Mouse (Mus musculus): ENCODE results near the gene Rarb. TPM values are rescaled to one million over a fixed set of nuclear protein-coding genes. Genes with fewer than 3 reads are reported as not detected.

The Rarb gene
- total RNA-seq, 2 experiments from 2014 or later, result 6.0 to 6.9 TPM

DNA sequence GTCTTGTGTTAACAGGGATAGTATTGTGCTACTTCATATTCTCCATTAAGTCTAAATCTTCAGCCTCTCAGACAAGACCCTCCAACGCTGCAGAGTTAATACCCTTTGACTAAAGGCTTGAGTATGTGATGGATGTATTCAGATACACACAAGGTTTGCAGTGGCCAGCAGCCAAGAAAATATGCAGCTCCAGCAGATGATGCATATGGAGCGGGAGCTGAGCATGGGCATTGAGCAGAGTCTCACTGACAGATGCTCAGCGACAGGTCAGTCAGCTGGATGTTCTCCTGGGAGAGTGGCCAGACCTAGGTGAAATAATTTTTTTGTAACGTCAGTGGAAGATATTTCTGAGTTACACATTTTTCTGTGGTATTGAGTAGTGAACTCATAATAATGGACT lies 229.8 kb downstream of the Rarb start:
- no peak for DNase-seq (ENCODE audit: low spot score in 2 of 2)

DNA sequence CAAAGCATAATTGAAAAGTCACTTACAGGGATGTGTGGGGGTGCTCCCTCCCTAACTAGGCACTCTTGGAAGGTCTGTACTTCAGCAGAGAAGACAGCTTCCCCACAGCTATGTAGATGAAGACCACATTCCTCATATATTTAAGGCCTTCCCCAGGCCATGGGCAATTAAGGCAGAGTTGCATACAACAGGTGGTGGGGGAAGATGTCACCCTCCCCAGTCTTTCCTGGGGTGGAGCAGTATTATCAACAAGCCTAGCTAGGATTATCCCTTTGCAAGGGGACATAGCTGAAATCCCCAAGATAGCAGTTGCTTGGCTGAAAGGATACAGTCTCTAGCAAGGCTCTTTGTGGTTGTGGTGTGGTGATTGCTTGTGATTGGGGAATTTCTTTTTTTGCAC lies 240.9 kb downstream of the Rarb start:
- no peak for DNase-seq (ENCODE audit: low spot score in 2 of 2)

DNA sequence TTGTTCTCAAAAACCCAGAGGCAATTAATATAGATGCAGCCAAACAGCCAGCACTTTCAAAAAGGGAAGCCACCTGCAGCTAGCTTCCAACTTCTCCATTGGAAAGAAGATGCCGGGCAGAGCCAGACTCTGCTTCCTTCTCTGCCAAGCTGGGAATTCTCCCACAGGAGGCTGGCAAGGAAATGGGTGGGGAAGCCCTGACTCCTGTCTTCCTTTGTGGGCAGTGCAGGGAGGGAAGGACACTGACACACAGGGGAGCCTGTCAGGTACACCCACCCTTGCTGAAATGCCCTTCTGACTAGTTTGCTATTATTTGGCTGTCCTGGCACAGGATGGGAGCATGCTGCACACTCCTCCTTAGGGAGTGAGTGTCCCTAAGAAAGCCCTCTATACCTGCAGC lies 241.9 kb downstream of the Rarb start:
- DNase-seq (ENCODE audit: low spot score in 2 of 2), result no peak

DNA sequence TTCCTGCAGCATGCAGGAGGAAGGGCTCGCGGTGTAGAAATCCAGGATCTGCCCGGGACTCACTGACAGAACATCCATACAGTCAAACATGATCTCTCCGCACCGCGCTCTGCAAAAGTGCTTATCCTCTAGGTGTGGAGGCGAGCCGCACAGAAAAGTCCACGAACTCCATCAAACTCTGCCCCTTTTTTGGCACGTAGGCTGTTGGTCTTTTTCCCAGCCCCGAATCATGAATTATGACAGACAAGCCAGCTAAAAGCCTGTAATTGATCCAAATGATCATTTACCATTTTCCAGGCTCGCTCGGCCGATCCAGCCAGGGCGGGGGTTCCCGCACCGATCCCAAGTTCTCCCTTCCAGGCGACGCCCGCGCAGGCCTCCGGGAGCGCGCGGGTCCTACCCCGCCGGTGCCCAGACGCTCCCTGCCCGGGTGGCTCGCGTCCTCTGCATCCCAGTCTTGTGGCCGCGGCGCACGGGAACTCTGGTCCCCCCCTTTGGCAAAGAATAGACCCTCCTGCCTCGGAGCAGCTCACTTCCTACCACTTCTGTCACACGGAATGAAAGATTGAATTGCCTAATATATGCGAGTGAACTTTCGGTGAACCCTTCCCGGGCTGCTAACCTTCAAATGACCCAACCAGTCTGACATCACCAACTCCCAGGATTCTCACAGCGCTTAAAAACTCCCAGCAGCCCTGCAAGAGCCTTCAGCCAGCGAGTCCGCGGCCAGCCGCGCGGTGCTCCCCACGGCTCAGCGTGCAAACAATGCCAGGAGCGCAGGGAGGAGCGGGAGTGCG lies 243.8 kb downstream of the Rarb start:
- peak; percentile 62 to 70 for DNase-seq (ENCODE audit: low spot score in 2 of 2)

DNA sequence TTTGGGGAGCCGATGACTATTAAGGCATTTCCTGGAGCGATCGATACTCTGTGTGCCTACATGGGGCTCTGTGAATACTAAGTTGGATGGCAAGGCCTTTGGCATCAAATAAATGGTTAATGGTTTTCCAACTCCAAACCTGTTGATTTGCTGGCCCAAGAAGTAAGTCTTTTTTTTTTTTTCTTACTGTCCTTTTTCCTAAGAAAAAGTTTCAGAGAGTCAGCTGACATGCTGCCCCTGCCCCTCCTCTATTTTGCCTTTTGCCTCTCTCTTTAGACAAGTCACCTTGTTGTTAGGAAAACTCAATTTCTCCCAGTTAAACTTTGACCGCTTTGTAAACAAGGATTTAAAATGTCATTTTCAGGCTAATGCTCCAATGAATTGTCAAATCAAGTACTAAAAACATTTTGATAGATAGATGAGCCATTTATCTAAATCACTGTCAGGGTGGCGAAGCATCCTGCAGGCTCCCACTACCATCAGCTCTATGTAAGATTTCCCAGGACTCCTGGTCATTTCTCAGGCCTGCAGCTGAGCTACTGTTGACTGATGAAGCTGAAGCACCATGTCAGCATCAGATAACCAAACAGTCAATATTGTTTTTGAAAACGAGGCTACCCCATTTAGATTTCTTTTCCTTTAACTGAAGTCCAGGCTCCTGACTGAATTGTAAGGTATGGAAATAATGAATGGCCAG lies 245.3 kb downstream of the Rarb start:
- DNase-seq (ENCODE audit: low spot score in 2 of 2), result no peak

DNA sequence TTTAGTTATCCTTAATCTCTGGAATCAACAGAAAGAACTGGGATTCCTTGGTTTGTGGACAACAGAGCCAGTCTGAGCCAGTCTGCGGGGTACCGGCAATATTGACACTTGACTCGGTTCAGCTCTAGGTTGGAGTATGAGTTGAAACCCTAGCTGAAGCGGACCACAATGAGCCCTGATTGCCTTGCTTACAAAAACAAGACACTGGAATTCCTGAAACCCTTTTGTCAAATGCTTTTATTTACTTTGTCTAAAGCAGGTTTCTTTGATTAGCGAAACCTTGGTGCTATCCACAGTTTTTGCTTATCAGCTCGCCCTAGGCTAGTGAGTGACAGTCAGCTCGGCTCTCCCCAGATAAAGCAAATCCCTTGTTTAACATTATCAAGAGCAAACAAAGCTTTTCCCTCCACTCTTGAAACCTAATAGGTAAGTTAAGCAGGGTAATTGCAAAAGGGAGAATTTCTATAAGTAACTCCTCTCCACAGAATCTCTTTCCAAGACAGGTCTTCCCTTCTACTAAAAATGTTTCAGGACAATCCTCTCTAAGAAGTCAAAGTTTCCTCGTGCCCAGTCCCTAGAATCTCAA lies 246.1 kb downstream of the Rarb start:
- no peak for DNase-seq (ENCODE audit: low spot score in 2 of 2)

DNA sequence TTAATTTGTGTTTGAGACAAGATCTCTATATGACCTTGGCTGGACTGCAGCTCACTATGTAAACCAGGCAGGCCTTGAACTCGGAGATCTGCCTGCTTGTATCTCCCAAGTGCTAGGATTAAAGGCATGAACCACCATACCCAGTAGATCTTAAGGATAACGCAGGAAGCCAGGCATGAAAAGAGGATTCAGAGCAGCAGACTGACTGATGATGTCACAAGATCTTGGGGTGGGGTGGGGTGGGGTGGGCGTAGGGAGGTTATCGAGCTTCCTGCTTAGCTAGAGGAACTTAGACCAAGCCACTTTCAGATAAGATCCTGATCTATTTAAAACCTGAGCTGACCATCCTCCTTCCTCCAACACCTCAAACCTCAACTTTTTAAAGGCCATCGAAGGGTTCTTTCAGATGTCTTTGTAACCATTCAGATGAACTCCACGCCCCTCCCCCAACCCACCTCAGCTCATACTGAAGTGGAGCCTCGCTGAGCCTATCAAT lies 249.4 kb downstream of the Rarb start:
- DNase-seq (ENCODE audit: low spot score in 2 of 2), result no peak

DNA sequence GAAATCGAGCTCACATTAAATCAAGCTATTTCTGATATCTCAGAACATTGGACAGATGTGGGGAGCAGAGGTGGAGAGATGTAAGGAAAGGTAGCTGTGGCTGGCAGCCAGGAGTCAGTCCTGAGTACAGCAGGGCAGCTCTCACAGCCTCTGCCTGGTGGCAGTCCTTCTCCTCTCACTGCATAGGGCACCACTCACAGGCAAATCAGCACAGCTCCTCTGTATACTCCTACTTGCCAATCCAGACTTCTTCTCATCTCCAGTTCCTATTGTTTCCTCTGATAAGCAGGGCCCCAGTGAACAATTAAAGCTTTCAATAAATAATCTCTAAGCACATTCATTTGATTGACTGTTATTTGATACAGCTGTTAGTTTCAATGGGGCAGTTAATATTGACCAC lies 252.0 kb downstream of the Rarb start:
- DNase-seq (ENCODE audit: low spot score in 2 of 2), result no peak

DNA sequence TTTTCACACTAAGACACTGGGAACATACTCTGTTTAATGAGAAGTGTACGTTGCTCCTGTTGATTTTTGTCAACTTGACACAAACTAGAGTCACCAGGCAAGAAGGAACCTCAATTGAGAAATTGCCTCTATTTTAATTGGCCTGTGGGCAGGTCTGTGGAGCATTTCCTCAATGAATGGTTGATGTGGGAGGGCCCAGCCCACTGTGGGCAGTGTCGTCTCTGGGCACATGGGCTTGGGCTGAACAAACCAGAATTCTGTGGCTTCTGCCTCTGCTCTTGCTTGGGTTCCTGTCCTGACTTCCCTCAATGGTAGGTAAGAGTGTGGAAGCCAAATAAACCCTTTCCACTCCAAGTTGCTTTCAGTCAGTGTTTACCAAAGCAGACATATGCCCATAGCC lies 255.0 kb downstream of the Rarb start:
- DNase-seq (ENCODE audit: low spot score in 2 of 2), result no peak

DNA sequence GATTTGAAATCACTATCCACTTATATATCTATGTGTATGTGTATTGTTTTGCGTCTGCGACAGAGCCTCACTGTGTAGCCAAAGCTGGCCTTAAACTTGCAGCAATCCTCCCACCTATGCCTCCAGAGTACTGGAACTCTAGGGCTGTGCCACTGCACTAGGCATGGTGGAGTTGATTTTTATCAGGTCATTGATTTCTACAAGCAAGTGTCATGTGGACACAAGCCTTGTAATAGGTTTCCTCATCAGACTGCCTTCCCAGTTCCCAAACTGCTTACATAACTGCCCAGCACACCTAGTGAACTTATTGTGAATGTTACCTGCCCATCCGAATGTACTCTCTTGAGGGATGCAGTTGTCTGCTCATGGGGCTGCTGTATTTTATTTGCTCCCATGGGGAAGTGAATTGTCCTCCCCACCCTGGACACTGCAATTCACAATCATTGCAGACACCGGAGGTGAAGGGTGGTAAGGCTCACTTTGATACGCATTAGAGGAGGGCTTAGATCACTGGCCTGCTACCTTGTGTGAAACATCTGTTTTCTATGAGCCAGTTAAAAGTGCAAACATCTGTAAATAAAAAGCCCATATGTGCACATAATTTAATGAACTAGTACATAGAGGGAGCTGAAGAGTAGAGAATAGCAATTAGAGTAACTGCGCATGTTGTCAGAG lies 257.3 kb downstream of the Rarb start:
- DNase-seq (ENCODE audit: low spot score in 2 of 2), result no peak

DNA sequence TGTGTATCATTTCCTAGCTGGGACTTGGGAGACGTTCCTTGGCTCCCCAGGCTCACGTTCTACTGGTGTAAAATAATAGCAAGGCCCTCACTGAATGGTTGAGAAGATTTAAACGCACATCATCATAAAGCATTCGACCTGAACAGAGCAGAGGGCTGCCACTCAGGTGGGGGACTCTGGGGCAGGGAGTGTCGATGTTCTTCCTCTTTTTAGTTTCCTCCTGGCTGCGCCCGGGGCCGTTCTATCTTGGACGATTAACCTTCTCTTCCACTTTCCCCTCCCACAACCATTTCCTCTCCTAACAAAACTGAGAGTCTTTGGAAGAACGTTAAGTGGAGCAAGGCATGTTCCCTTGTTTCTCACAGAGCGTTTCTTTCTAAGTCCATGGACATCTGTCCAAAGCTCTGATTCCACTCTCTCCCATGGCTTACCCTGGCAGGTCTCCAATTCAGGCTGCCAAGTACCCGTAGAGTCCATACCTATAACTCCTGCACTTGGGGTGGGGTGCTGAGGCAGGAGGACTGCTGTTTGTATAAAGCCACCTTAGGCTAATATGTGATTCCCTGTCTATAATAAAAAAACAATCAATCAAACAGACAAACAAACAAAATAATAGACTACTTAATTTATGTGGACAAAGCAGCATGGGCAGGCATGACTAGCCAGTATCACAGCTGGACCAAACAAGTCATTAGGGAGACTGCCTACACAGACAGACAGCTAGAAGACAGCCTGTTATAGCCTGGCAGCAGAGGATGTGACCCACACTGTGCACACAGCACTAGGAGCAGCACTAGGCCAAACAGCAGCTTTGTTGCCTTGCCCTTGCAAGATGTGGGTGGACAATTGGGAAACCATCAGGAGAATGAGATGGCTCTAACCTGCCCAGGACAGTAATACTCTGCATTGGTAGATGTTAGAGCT lies 259.4 kb downstream of the Rarb start:
- no peak for DNase-seq (ENCODE audit: low spot score in 2 of 2)

DNA sequence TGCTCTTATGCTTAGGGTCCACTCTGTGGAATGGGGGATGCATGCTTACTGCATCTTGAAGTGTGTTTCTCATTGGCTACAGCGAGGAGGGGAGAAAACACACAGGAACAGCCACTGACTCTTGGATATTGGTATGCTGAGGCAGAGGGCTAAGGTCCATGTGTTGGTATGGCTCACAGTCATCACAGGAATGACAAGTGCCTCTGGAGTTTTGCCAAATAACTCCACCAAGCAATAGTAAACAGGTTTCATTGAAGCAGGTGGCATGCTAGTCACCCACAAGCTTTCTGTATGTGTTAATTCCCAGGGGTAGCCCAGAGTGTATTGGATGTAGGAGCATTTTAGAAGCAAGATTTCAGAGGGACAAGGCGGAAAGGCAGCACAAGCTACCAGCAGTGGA lies 260.9 kb downstream of the Rarb start:
- DNase-seq (ENCODE audit: low spot score in 2 of 2), result no peak

DNA sequence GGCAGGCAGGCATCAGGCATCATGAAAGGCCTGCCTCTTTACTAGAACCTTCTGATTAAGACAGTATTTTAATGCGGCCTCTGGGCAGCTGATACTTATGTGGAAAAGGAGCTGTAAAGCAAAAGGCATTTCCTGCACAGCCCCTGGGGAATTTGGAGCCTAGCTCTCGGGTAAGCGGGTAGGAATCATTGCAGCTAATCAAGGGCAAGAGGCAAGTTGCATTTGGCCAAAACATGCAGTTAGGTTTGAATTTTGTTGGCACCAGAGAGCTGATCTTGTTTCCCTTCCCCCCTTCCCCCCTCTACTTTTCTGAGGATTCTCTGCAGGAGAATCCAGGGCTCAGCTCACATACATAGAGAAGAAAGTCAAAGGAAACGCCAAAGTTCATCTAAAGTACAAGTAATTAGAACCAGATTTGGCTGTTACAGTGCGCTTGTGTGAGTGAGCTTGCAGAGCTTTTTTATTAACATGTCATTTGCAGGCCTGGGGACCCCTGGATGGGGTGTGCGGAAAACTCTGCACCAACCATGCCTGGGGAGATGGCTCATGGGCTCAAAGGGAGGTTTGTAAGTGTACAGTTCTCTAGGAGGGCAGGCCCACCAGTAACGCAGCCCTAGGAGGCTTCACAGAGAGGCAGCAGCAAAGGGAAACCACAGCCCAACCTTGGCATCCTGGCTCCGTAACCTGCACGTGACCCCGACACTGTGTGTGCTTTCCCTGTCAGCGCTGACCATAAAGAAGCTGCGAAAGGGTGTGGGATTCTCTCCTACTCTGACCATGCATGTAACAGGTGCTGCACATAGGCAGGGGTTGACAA lies 264.1 kb downstream of the Rarb start:
- no peak for DNase-seq (ENCODE audit: low spot score in 2 of 2)

DNA sequence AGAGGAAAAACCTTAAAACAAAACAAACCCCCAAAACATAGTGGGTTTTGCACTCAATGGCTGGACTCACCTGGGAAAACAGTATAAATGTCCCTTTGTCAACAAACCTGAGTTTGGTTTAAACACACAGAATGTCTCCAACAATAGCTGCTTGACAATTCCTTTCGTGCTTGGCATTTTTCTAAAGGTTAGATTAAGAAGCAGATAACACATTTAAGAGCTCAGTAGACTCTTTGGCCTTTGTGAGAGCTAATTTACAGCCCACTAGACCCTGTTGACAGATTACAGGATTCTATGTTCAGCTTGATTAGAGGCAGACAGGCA lies 264.7 kb downstream of the Rarb start:
- no peak for DNase-seq (ENCODE audit: low spot score in 2 of 2)

DNA sequence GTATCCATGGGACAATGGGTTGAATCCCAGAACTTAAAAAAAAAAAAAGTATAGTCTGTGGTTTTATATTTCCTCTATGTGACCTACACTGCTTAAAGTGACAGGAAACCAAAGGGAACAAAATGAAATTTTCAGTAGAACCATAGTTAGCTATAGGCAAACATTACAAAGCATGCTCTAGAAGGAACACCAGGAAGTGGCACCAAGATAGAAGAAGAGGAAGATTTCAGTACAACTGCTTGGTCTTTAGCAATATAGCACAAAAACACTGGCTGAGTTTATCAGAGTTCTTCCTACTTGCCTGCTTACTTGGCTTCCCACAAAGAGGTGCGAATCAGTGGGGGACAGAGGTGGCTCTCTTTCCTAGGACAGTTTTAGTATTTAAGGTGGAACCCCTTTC lies 266.7 kb downstream of the Rarb start:
- DNase-seq (ENCODE audit: low spot score in 2 of 2), result no peak

DNA sequence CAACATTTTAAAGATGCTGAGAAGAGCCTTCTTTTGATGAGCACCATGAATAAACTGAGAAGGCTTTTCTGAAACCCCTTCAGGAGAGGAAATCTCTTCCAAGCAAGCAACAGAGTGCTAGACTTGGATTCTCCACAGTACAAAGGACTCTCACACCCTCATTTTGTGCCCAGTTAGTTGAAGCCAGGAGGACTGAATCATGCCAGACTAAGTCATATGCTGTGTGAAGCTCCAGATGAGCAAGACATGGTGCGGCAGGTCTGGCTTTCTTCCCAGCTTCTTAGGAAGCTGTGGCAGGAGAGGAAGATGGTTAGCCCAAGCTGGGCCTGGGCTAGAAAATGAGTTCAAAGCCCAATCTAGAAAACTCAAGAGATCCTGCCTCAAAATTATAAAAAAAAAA lies 267.1 kb downstream of the Rarb start:
- DNase-seq (ENCODE audit: low spot score in 2 of 2), result no peak

DNA sequence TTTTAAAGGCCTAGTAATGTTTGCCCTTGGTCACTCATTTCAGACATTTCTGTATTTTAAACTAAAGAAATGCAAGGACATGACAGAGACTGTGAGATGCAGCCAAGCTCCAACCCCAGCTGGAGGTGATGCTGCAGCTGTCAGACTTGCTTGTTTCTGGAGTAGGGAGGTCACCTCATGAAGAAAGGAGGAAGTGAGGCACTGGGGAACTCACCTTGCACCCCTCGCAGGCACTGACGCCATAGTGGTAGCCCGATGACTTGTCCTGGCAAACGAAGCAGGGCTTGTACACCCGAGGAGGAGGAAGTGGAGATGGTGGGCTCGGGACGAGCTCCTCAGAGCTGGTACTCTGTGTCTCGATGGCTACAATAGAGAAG lies 270.8 kb downstream of the Rarb start:
- no peak for DNase-seq (ENCODE audit: low spot score in 2 of 2)

DNA sequence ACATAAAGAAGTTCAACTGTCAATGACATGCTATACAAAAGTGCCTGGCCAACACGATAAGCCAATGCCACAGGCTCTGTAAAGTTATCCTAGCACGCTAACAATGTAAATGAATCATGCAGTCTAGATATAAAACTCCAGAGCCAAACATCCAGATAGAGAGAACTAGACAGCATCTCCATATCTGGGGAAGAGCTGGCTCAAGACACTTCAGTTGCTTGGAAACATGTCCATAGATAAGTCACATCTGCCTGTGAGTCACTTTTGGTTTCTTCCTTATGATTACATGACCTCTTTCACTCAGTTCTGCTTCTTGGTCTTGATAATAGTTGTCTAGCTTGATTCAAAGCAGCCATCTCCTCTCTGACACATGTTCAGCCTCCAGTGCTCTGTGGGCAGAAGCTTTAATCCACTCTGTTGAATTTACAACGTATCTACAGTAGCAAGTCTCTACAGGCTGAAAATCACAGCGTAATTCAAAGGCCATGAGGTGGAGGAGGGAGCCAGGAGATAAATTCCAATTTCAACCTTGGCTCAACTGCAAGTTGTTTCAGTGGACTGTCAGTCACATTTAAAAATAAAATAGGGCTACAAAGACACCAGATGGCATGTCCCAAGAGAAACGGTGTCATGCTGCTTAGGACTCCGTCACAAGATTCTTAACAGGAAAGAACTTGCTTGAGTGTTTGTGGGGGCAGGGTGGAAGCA lies 271.3 kb downstream of the Rarb start:
- DNase-seq (ENCODE audit: low spot score in 2 of 2), result no peak

DNA sequence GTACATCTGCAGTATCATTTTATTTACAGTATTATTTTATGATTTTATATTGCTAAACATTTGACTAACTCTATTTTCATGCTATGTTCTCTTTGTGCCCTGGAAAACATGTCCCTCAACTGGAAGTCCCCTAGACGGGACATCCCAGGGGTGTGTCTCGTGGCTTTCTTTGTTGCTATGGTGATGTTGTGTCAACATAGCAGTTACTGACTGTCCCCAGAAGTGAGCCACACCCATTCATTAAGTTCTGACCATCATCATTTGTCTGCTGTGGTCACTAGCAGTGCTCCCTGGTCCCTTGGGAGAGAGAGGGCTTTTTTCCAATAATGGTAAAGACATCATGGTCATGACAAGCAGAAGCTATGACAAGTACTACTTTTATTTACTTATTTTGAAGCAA lies 274.0 kb downstream of the Rarb start:
- no peak for DNase-seq (ENCODE audit: low spot score in 2 of 2)
